Mouse (Mus musculus) cerebellum, postnatal 14 days (tissue): ENCODE measurements around the gene Rhox4e.
"Not testable (repeated sequence)": the region's sequence is repeated elsewhere in the genome, so short reads cannot be mapped to it uniquely, and the experiment has no call there.

ENCODE experiments used
- DNase-seq, 2 experiments: peaks; one replicate each; pipeline ENCODE4 v3.0.0; 2021; ENCODE audit warnings: mixed read lengths in 2 of 2

Gene Rhox4e

GRCm38 (mm10) chrX:37557112-37557511, at the start of gene Rhox4e:
TSS of gene Rhox4e (plus strand) at chrX:37557412.
- not testable (repeated sequence) for DNase-seq

- DNase-seq: not testable (repeated sequence)
These were observed 43.2 kb upstream of the Rhox4e start, which contains the start of gene Rhox4d for GRCm38 (mm10) chrX:37514059-37514458. TSS of gene Rhox4d (plus strand) at chrX:37514359.

- DNase-seq: not testable (repeated sequence)
These were observed 27.1 kb upstream of the Rhox4e start, which contains the start of gene Rhox2e for GRCm38 (mm10) chrX:37530152-37530551. TSS of gene Rhox2e (plus strand) at chrX:37530452.

GRCm38 (mm10) chrX:37541719-37542118, 15.5 kb upstream of the Rhox4e start, which contains the start of gene Rhox3e:
TSS of gene Rhox3e (plus strand) at chrX:37542019.
- not testable (repeated sequence) for DNase-seq

- DNase-seq: not testable (repeated sequence)
These were observed 13.9 kb downstream of the Rhox4e start, which contains the start of gene Rhox2f for GRCm38 (mm10) chrX:37571105-37571504. TSS of gene Rhox2f (plus strand) at chrX:37571405.

GRCm38 (mm10) chrX:37572638-37573037, 15.4 kb downstream of the Rhox4e start:
- DNase-seq: not testable (repeated sequence)

GRCm38 (mm10) chrX:37580692-37581091, 23.5 kb downstream of the Rhox4e start, which contains the start of gene Rhox3f:
TSS of gene Rhox3f (plus strand) at chrX:37580992.
- not testable (repeated sequence) for DNase-seq

GRCm38 (mm10) chrX:37607604-37608003, 50.4 kb downstream of the Rhox4e start, which contains the start of gene Rhox4f:
TSS of gene Rhox4f (minus strand) at chrX:37607704.
- DNase-seq: not testable (repeated sequence)
